Mouse (Mus musculus) embryonic facial prominence, embryonic 11.5 days (tissue): Measurements from ENCODE around the gene Jarid2. TPM values are rescaled to one million over a fixed set of nuclear protein-coding genes. Genes with fewer than 3 reads are reported as not detected.

Source experiments
- ATAC-seq: fragments of 200-750 bp; cut with Nextera tagmentation; replicated peaks from 2 replicates; pipeline ENCODE4 v1.8.0; 2017; ENCODE audit warnings: low read depth; ENCODE audit not compliant: insufficient number of reproducible peaks, low FRiP score, low TSS enrichment
- DNase-seq: peaks from one replicate; pipeline ENCODE4 v3.0.0-alpha.2; 2015; ENCODE audit warnings: low spot score
- H3K27ac ChIP-seq: fragments of 300-500 bp; sonication (generic); replicated peaks from 2 replicates; pipeline ENCODE4 v1.5.1; 2014; ENCODE audit warnings: mild to moderate bottlenecking, low read depth, low read length, control low read depth
- H3K27me3 ChIP-seq: fragments of 300-500 bp; sonication (generic); 2 replicates; pipeline ENCODE4 v1.6.1; 2014; ENCODE audit warnings: mild to moderate bottlenecking, low read length, moderate library complexity, mixed read lengths; ENCODE audit not compliant: control insufficient read depth, insufficient read depth
- H3K36me3 ChIP-seq: fragments of 300-500 bp; sonication (generic); replicated peaks from 2 replicates; pipeline ENCODE4 v1.6.1; 2014; ENCODE audit warnings: low read depth, mild to moderate bottlenecking, low read length, moderate library complexity, mixed read lengths; ENCODE audit not compliant: control insufficient read depth, insufficient read depth
- H3K4me1 ChIP-seq: fragments of 300-500 bp; sonication (generic); 2 replicates; pipeline ENCODE4 v1.6.1; 2014; ENCODE audit warnings: low read length, mixed read lengths; ENCODE audit not compliant: control insufficient read depth, insufficient read depth
- H3K4me2 ChIP-seq: fragments of 300-500 bp; sonication (generic); 2 replicates; pipeline ENCODE4 v1.6.1; 2014; ENCODE audit warnings: low read depth, mild to moderate bottlenecking, control low read depth, low read length, moderate library complexity
- H3K4me3 ChIP-seq: fragments of 300-500 bp; sonication (generic); 2 replicates; pipeline ENCODE4 v1.5.1; 2014; ENCODE audit warnings: low read depth, low read length, control low read depth
- H3K9ac ChIP-seq: fragments of 300-500 bp; sonication (generic); replicated peaks from 2 replicates; pipeline ENCODE4 v1.6.1; 2014; ENCODE audit warnings: mild to moderate bottlenecking, control low read depth, low read length
- H3K9me3 ChIP-seq: fragments of 300-500 bp; sonication (generic); replicated peaks from 2 replicates; pipeline ENCODE4 v1.6.1; 2016; ENCODE audit warnings: mild to moderate bottlenecking, low read length, inconsistent platforms, mixed read lengths; ENCODE audit not compliant: control insufficient read depth
- WGBS: fragments of 180-500 bp; shearing (Covaris S2); extraction: QIAGEN DNeasy Blood & Tissue Kit; methylation state at CpG from one replicate; pipeline ENCODE4 v1.1.7; 2014; 5-methylcytosine and 5-hydroxymethylcytosine counted together
- polyA plus RNA-seq: library from polyadenylated mRNA; unstranded; fragments of >200 nt; fragmentation: Nextera tagmentation; extraction: Ambion mirVana; gene quantifications from 2 replicates; pipeline ENCODE4 v1.2.1, GENCODE M21; 2014

Gene Jarid2
- polyA plus RNA-seq, 1 experiment from 2014 or later: 32.9 TPM

DNA sequence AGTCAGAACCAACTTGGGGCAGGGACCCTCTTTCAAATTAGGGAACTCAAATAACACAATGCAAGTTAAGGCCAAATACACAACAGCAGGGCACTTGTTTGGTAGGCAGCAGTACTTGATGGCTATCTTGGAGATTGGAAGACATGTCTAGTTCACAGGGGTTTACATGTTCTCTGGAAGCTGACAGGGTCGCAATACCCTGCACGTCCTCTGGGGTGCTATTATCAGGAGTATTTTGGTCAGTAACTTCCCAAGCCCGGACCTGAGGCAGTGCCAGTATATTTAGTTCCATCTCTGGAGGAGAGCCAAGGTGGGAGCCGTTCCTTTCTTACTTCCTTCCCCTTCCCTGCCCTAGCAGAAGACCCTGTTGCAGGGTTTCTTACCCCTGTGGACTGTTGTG is 186.7 kb downstream of the Jarid2 start:
- 82% methylated on average over 4 of the region's 4 CpGs for WGBS
- ATAC-seq: no peak
- H3K36me3 ChIP-seq: peaks cover 5% of the 10 kb centered on the region

DNA sequence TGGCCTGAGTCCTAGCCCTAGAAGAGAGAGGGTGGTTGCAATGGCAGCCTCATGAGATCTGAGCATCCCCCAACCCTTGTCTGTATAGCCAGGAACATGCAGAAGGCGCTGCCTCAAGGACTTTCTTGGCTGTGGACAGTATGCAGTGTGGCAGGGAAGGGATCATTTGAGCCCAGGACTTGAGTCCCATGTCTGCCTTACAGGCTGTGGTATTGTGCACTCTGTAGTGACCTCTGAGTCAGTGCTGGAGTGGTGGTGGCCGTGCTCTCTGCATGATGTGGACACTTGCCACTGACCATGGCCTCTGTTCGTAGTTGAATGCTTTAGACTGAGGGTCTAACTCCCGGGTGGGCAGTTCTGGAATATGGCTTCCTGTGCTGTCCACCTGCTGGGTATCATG is 187.9 kb downstream of the Jarid2 start:
- Histone ChIP-seq H3K9me3 (no peaks in the 10 kb centered on the region), H3K4me2 (no peak overlapping the region), H3K27me3 (no peaks in the 10 kb centered on the region), H3K4me3 (no peak overlapping the region), H3K36me3 (peaks cover 11% of the 10 kb centered on the region), H3K4me1 (no peaks in the 10 kb centered on the region), H3K27ac (no peak overlapping the region), H3K9ac (no peak overlapping the region)
- DNase-seq: no peak
- 96% methylated on average over 4 of the region's 4 CpGs for WGBS
- ATAC-seq: no peak

More for the DNA sequence above, 186.7 kb downstream of the Jarid2 start:
- H3K4me2 ChIP-seq: no peak overlapping the region
- no peak overlapping the region for H3K27ac ChIP-seq
- no peaks in the 10 kb centered on the region for H3K4me1 ChIP-seq
- DNase-seq: peak; percentile 56
- no peak overlapping the region for H3K9ac ChIP-seq
- no peaks in the 10 kb centered on the region for H3K9me3 ChIP-seq
- no peak overlapping the region for H3K4me3 ChIP-seq
- H3K27me3 ChIP-seq: no peaks in the 10 kb centered on the region

DNA sequence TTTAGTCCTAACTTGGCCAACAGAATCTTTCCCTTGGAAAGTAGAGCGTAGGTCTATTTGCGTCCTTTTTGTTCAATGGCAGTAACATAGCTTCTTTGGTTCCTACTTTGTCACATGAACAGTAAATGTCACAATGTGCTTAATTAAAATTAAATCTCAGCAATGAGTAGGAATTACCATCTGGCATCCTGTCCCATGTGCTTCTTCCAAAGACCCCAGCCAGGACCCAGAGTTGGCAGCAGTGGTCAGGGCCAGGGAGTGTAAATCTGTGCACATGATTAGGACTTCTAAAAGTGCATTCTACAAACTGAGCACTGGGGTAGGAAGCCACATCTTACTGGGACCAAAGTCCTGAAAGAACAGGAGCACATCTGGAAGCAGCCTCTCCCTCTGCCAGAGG is 189.0 kb downstream of the Jarid2 start:
- Histone ChIP-seq H3K27me3 (no peaks in the 10 kb centered on the region), H3K4me2 (no peak overlapping the region), H3K9ac (no peak overlapping the region), H3K4me3 (no peak overlapping the region), H3K4me1 (no peaks in the 10 kb centered on the region), H3K27ac (no peak overlapping the region), H3K9me3 (no peaks in the 10 kb centered on the region), H3K36me3 (peaks cover 11% of the 10 kb centered on the region)
- 98% methylated on average over 2 of the region's 2 CpGs for WGBS
- DNase-seq (no peak), ATAC-seq (no peak)

DNA sequence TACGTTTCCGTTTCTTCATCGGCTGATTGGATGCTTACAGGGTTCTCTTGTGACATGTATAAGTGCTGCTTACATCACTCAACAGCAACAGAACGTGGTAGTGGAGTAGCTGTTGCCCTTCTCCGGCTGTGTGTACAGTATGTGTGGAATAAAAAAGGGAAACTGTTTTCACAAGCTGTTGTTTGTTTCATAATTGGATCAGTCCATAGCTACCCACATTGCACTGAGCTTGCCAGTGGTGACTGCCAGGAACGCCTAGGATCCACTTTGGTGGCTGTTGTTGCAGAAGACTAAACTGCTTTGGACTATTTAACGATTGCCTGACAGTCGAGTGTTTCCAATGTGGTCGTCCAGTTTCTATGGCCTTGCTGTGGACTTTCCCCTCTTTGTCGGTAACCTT is 191.8 kb downstream of the Jarid2 start:
- Histone ChIP-seq H3K9ac (no peak overlapping the region), H3K4me2 (no peak overlapping the region), H3K36me3 (peaks cover 11% of the 10 kb centered on the region), H3K4me3 (no peak overlapping the region), H3K27me3 (no peaks in the 10 kb centered on the region), H3K4me1 (no peaks in the 10 kb centered on the region), H3K27ac (no peak overlapping the region), H3K9me3 (no peaks in the 10 kb centered on the region)
- ATAC-seq: no peak
- no peak for DNase-seq
- WGBS: 88% methylated on average over 10 of the region's 10 CpGs

DNA sequence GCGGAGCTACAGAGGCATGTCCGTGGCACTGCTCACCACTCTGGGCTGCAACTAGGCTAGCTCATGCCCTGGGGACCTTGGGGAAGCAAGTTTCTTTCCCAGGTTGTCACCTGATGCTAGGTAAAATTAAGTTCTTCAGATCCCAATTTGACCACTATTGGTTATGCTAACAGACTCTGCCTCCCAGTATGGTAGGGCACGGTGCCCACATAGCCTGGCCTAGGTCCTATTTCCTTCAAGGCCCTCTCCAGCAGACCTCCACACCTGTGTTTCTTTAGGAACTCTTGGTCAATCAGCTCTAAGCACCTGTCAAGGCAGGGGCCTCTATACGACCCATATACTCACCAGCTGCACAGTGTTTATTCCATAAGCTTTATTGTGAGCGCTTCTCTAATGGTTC is 192.4 kb downstream of the Jarid2 start:
- Histone ChIP-seq H3K4me3 (no peak overlapping the region), H3K9ac (no peak overlapping the region), H3K27ac (no peak overlapping the region), H3K9me3 (no peaks in the 10 kb centered on the region), H3K36me3 (peaks cover 7% of the 10 kb centered on the region), H3K4me2 (no peak overlapping the region), H3K4me1 (no peaks in the 10 kb centered on the region), H3K27me3 (no peaks in the 10 kb centered on the region)
- no peak for DNase-seq
- 93% methylated on average over 5 of the region's 5 CpGs for WGBS
- ATAC-seq: no peak

DNA sequence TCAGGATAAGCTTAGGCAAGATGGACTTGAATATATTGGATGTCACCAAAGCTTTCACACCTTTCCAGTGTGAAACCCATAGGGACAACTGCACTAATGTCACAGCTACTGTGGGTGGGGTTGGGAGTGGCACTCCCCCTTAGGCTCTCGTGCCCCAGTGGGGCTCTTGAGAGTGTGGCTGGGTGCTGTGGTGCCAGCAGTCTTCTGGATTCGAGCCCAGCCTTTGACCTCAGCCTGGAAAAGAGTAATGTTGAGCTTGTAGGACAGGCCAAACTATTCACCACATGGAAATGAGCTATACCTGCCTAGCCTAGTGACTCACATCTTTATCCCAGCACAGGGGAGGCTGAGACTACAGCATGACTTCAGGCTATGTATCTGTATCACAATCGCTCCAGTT is 194.8 kb downstream of the Jarid2 start:
- no peaks in the 10 kb centered on the region for H3K4me1 ChIP-seq
- 85% methylated on average over 3 of the region's 3 CpGs for WGBS
- DNase-seq: no peak
- no peak overlapping the region for H3K4me2 ChIP-seq
- no peak for ATAC-seq
- peaks cover 6% of the 10 kb centered on the region; the same call in 1 of the 2 replicates for H3K36me3 ChIP-seq
- H3K4me3 ChIP-seq: no peak overlapping the region
- no peaks in the 10 kb centered on the region for H3K27me3 ChIP-seq
- no peaks in the 10 kb centered on the region for H3K9me3 ChIP-seq
- H3K27ac ChIP-seq: no peak overlapping the region
- no peak overlapping the region for H3K9ac ChIP-seq

DNA sequence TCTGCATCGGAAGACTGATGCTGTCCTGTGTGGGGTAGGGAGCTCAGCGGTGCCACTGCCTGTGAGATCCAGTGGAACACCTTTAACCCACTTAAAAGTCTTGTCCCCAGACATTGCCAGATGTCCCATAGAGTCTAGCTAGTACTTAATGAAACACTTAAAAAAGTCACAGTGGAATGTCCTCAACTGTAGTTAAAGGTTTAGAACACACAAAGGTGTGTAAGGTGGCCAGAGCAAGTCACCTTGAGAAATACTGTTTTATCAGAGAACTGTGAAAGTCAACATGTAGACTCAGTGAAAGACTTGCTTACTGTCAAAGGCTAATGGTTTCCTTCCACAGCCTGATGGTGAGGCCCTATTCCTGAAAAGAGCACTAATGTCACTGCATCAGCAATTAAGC is 195.9 kb downstream of the Jarid2 start:
- H3K9me3 ChIP-seq: no peaks in the 10 kb centered on the region
- H3K9ac ChIP-seq: no peak overlapping the region
- H3K4me1 ChIP-seq: no peaks in the 10 kb centered on the region
- 94% methylated on average over 2 of the region's 2 CpGs for WGBS
- no peak for DNase-seq
- no peaks in the 10 kb centered on the region for H3K27me3 ChIP-seq
- H3K27ac ChIP-seq: no peak overlapping the region
- H3K36me3 ChIP-seq: peaks cover 6% of the 10 kb centered on the region; the same call in 1 of the 2 replicates
- no peak overlapping the region for H3K4me2 ChIP-seq
- H3K4me3 ChIP-seq: no peak overlapping the region
- ATAC-seq: no peak

DNA sequence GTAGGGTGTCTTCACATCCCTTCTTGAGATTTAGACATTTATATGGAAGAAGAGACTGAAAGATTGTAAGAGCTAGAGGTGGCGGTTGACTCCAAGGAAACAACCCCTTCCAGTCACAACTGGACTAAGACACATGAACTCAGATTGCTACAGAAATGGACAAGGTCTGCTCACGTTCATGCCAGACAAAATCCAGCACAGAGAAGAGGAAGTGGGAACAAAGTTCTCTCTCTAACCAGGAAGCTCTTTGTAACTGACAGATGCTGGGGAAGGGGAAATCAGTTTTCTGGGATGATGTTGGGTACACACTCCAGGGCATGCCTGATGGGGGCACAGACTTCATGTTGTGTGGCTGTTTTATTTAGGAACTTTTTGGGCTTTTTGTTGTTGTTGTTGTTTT is 197.0 kb downstream of the Jarid2 start:
- ATAC-seq: no peak

More for the DNA sequence above, 197.0 kb downstream of the Jarid2 start:
- WGBS: 70% methylated on average over 2 of the region's 2 CpGs
- Histone ChIP-seq H3K4me1 (no peaks in the 10 kb centered on the region), H3K27me3 (no peaks in the 10 kb centered on the region), H3K27ac (no peak overlapping the region), H3K4me3 (no peak overlapping the region), H3K9ac (no peak overlapping the region), H3K9me3 (no peaks in the 10 kb centered on the region), H3K36me3 (peaks cover 6% of the 10 kb centered on the region; the same call in 1 of the 2 replicates), H3K4me2 (no peak overlapping the region)
- no peak for DNase-seq
